Mouse (Mus musculus): Measurements from ENCODE around the gene Fam170b. TPM values are rescaled to one million over a fixed set of nuclear protein-coding genes. Genes with fewer than 3 reads are reported as not detected.

Fam170b gene
- total RNA-seq (2021), result not detected

DNA sequence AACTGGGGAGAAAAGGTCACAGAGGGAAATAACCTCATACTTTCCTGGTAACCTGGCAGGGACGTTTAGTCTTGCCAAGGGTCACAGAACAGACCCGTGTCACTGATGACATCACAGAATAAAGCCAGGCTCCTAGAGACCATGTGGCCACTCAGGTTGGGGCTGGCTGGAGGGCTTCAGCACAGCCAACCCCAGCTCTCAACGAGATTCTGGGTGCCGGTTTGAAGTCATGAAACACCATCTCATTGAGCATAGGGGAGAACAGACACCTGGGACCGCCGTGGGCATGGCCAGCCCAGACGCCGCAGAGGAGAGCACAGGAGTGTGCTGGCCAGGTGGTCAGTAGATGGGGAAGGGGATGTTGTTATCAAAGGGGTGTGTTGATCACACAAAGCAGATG is at the start of gene Fam170b:
Gene Fam170b, plus strand, starts transcription at position 116 of the 400 bp plus-strand sequence.
- DNase-seq (ENCODE audit: extremely low spot score in 1 of 2, low spot score in 1 of 2), result no peak

DNA sequence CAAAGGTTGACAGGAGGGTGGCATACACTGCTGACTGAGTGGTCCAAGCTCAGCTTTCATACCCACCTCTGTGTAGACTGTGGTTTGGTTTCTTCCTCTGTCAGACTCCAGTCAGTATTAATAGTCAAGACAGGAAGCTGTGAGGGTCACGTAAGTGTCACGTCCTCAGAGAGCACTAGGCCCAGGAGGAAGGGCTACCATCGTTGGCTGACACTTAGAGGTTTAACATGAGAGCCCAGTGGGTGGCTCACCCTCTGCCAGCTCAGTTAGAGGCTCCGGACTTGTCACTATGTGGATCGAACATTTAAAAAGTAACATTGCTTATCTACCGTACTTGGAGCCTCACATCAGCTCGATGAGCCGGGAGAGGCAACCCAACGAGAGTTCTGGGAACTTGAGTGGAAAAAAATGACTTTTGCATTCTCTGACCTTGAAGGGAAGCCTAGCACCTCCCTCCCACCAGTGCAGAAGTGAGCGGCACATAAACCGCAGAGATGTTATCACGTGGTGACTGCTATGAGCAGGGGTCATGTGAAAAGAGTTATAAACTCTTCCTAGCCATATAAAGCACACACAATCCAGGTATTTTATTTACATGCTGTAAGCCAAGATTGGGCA is 49.5 kb upstream of the Fam170b start:
- no peak for DNase-seq (ENCODE audit: extremely low spot score in 1 of 2, low spot score in 1 of 2)

DNA sequence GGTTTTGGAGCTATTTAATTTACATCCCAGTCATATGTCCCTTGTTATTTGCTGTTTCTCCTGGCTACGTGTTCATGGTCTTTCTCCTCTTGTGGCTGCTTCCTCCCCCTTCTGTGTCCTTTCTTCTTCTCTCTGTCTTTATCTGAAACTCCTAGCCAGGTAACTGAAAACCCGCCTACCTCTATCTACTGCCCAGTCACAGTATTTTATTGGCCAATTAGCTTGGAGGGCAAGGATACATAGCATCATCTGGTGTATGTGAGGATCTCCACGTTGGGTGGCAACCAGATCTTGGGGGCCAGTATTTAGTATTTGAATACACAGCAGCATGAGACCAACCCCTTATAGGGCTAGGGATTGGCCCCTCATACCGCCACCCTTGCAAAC is 49.0 kb upstream of the Fam170b start:
- DNase-seq (ENCODE audit: extremely low spot score in 1 of 2, low spot score in 1 of 2), result no peak

DNA sequence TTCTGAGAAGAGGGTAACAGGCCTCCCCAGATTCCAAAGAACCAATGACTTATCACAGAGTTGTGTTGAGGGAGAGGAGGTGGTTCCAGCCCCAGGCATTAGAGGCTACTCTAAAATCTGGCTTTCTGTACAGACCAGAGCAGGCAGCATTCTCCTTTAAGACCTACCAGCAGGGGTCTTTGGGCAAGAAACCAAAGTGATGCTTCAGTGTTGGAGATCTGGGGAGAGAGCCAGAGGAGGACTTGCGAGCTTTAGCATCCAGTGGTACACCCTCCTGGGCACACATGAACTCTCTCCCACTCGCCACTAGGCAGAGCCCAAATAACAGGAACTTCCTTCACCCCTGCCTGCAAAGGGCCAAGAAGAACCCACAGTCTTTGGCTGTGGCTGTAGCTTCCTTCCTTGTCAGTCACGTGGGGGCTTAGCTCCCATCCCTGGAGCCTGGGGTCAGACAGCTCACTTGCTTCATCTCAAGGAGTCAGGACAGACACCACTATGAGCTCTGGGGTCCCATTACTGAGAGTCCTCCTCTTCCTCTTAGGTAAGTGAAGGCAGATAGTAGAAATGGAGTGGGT is 48.1 kb upstream of the Fam170b start, which contains the start of gene Tmem273:
Gene Tmem273, plus strand, starts transcription at position 408 of the 575 bp plus-strand sequence.
- DNase-seq (ENCODE audit: extremely low spot score in 1 of 2, low spot score in 1 of 2), result no peak

DNA sequence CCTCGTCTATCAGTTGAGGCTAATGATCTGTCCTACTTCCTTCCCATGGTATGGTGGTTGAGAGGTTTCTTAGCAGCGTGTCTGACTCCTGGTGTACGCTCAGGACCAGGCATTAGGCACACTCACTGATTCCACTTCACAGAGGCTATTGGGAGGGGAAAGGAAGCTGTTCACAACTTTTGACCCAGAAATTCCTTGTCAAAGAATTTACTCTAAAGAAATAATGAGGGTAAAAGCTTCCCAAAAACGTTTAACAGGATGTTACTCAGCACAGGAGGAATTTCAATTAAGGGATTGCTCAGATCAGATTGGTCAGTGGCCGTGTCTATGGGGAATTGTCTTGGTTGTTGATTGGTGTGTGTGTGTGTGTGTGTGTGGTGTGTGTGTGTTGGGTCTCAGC is 46.1 kb upstream of the Fam170b start:
- DNase-seq (ENCODE audit: extremely low spot score in 1 of 2, low spot score in 1 of 2), result no peak

DNA sequence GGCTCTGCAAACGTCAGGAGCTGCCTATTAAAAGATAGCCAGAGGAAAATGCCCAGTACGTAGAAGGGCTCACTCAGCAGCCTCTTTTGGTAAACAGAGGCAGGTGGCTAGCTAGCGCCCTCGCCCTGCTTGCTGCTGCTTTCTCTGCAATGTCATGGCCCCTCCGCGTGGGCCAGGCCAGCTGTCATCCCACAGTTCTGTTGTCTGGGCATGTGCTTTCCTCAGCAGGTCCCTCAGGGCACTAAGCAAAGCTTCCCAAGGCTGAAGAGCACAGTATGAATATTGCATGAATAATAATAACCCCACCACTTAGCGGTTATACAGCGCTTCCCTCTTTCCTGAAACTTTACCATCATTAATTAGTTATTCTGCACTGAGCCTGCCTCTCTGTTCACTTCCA is 37.4 kb upstream of the Fam170b start:
- no peak for DNase-seq (ENCODE audit: extremely low spot score in 1 of 2, low spot score in 1 of 2)

DNA sequence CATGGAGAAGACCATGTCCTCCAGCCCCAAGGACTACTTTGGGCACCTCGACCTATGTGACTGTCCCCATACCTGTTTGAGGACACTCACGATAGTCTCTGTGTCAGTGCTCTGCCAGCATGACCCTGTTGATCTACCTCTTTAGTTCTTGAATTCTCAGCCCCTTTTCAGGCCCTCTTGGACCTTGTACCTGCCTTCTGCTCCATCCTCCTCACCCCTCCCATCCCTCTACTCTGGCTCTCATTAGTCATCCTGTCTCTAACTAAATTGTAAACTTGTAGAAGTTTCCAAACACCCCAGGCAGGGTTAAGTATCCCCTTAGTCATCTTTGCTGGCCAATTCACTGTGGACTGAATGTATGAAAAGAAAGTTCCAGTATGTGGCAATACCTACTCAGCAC is 36.0 kb upstream of the Fam170b start:
- DNase-seq (ENCODE audit: extremely low spot score in 1 of 2, low spot score in 1 of 2), result no peak

DNA sequence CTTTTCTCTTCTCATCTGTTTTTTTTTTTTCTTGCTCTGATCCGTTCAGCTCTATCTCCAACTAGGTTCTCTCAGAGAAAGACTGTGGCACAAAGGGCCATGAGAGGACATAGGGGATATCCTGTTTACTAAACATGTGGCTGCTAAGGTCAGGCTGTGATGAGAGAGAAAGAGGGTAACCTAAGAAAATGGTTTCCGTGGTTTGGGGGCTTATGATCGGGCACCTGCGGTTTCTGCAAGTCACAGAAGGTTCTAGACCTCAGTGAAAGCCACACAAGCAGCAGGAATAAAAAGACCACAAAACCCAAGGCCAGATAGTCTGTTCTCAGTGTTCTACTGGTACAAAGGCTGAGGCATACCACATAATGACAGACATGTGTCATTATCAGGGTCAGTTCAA is 35.4 kb upstream of the Fam170b start:
- no peak for DNase-seq (ENCODE audit: extremely low spot score in 1 of 2, low spot score in 1 of 2)

DNA sequence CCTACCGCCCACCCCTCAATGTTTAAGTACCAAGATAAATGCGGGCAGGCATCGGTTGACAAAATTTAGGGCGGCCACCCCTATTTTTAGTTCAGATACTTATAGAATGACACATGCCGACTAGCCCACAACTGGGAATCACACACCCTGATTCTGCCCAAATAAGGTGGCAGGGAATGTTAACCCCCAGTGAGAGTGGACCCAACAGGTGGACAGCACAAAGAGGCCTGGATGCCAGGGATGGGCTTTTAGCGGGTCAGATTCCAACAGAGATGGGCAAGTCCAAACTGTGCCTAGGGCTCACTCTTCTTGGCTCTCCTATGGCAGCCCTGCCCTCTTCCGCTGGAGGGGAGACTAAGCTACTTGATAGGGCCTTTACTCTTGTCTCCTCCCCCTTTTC is 33.7 kb upstream of the Fam170b start:
- DNase-seq (ENCODE audit: extremely low spot score in 1 of 2, low spot score in 1 of 2), result no peak

DNA sequence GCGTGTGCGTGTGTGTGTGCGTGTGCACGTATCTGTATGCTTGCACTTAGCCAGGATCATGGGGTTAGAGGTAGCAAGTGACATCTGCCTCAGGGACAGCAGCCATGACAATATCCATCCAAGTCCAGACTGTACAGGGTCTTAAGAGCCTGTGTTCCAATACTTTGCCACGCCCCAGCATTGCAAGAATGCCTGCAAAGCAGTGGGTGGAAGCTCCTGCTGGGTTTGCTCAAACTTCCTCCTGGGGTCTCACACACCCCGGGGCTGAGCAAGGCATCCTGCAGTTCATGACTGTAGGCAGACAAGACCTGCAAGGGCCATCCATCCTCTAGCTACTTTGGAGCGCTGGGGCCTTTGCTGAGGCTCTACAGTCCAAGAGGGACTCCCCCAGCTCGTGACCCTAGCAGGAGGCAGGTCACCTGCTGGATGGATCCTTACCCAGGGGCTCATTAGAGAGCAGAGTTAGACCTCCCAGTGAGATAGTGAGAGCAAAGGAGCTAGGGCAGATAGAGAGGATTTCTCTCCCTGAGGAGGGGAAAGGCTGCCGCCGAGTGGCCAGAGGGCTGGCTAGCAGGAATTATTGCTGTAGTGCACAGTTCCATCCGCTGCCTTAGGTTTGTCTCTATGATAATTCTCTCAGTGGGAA is 32.6 kb upstream of the Fam170b start:
- no peak for DNase-seq (ENCODE audit: extremely low spot score in 1 of 2, low spot score in 1 of 2)

DNA sequence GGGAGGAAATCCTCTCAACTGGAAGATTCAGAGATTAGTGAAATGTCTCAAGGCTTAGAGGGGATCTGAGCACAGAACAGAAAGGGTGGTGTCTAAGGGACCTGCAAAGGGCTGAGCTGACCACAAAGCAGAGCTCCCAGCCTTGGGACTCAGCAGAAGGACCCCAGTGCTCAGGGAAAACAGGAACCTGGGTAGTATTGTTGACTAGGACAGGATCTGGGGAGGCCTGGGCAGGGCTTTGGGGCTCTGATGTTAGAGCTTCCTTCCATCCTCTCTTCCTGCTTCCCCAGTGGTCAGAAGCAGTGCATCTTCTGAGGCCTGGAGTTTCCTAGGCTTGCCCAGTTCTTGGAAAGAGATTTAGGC is 32.1 kb upstream of the Fam170b start:
- DNase-seq (ENCODE audit: extremely low spot score in 1 of 2, low spot score in 1 of 2), result no peak

DNA sequence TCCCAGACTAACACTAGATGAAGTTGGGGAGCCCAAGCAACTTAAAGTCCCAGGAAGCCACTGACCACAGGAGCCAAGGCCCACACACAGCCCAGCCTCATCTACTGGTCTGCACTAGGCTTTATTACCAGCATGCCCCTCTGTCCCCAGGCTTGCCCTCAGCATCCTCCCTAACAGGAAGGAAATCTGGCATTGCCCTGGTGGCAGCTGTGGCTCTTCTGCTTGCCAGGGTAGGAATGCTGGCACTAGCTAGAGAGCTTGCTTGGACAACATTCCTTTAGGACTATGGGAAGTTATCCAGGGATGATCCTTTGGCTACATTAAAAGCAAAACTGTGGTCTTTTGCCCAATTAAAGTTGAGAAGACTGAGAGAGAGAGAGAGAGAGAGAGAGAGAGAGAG is 23.7 kb upstream of the Fam170b start:
- no peak for DNase-seq (ENCODE audit: extremely low spot score in 1 of 2, low spot score in 1 of 2)

DNA sequence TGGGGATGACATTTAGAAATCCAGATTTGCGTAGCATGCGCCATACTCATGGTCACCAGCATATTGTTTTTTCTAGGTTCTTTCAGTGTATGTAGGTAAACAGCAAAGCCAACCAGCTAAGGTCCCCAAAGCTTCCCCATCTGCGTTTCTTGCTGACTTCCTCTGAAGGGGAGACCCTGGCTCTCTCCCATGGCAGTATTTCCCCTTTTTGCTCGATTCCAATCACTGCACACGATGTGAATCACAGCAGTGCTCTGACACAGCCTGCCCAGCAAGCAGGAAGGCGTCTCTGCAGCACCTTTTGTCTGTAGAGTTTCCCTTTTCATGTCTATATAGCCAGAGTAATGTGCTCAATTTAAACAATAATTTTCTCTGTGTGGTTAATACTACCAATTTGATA is 21.3 kb upstream of the Fam170b start:
- DNase-seq (ENCODE audit: extremely low spot score in 1 of 2, low spot score in 1 of 2), result no peak

DNA sequence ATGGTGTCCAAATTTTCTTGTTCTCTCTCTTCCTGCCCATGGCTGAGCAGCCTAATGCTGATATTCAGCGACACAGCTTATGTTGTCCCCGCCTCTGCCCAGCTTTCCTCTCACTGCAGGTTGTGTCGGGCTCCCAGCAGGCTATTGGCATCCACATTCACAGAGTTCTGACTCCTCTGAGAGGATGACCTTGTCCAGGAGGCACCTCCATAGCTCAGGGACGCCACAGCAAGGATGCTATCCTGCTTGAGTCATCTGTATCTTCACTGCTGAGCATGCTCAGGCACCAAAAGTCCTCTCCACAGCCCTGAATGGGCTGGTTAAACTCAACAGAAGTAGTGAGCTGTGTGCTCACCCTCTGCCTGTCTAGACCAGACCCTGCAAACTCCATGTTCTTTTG is 18.8 kb upstream of the Fam170b start:
- no peak for DNase-seq (ENCODE audit: extremely low spot score in 1 of 2, low spot score in 1 of 2)

DNA sequence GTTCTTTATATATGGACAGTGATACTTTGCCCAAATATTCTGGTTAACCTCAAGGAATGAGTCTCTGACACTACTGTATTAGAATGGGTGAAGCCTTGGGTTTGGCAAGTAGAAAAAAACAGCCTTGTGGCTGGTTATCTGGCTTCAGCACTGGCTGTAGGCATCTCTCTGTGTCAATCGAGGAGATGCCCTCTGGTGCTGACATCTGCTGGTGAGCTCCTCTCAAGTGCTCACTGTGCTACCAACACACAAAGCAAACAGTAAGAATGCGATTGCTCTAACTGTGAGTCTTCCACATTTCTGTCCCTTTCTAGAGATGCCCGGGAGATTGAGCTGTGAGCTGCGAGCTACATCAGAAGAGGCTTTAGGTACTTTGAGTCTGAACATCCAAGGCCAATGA is 17.2 kb upstream of the Fam170b start:
- DNase-seq (ENCODE audit: extremely low spot score in 1 of 2, low spot score in 1 of 2), result no peak

DNA sequence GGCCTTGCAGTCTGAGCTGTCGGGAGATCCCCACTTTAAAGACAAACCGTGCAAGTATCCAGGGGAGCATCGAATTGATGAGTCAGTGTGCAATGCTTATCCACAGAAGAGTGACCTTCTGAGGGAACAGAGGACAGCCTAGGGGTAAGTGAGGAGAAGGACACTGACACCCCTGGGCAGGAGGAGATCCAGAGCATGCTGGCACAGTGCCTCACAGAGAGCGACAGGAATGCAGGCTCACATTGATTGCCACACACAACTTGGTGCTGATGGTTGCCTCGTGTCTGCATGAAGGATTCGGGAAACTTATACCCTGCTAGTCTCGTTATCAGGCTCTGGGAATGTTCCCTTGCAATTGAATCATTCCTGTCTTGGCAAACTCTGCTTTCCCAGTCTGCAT is 16.5 kb upstream of the Fam170b start:
- no peak for DNase-seq (ENCODE audit: extremely low spot score in 1 of 2, low spot score in 1 of 2)

DNA sequence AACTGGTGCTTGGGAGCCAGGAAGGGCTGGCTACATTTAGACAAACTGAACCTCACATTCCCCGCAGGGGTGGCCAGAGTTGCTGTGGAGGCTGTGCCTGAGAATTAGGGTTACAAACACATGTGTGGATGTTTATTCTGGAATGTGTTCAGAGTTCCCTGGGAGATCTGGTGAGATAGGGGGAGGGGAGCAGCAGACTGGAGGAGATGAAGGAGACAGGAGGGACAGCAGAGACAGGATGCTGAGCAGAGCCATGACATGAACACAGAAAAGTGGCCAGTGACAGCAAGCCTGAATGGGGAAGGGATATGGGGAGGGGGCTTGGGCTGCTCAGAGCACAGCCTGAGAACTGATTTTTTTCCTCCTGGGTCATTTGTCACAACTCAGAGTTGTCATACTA is 14.5 kb upstream of the Fam170b start:
- no peak for DNase-seq (ENCODE audit: extremely low spot score in 1 of 2, low spot score in 1 of 2)

DNA sequence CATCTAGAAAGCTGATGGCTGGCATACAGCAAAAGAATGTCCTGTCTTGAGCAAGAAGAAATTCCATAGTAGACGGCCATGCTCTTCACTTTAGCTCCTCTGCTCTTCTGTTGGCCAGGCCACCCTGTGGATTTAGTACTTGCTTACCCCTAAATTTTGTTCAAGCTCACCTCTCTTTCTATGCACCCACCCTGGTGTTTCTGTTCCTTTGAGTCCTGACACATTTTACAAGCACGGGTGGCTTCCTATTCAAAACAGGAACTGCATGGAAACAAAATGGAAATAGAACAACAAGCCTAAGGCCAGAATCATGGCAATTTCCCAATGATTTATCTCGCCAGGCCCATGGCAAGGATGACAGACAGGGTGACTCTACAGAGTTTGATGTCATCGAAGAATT is 10.9 kb upstream of the Fam170b start:
- DNase-seq (ENCODE audit: extremely low spot score in 1 of 2, low spot score in 1 of 2), result no peak

DNA sequence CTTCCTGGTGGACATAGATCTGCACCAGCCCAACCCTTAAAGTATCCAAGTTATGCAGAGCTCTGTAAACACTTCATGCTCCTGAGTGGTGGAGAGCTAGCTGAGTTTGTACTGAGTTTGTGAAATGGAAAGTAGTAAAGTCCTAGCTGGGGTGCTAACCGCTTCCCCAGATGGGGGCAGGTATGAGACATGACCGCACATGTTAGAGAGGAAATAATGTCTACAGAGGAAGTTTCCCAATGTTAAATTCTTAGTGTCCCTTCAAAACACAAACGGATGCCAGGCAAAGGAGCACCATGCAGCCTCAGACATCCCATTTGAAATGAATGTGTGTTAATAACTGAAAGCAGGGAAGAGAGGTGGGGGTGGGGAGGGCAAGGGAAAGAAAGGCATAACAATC is 9.9 kb upstream of the Fam170b start:
- DNase-seq (ENCODE audit: extremely low spot score in 1 of 2, low spot score in 1 of 2), result no peak

DNA sequence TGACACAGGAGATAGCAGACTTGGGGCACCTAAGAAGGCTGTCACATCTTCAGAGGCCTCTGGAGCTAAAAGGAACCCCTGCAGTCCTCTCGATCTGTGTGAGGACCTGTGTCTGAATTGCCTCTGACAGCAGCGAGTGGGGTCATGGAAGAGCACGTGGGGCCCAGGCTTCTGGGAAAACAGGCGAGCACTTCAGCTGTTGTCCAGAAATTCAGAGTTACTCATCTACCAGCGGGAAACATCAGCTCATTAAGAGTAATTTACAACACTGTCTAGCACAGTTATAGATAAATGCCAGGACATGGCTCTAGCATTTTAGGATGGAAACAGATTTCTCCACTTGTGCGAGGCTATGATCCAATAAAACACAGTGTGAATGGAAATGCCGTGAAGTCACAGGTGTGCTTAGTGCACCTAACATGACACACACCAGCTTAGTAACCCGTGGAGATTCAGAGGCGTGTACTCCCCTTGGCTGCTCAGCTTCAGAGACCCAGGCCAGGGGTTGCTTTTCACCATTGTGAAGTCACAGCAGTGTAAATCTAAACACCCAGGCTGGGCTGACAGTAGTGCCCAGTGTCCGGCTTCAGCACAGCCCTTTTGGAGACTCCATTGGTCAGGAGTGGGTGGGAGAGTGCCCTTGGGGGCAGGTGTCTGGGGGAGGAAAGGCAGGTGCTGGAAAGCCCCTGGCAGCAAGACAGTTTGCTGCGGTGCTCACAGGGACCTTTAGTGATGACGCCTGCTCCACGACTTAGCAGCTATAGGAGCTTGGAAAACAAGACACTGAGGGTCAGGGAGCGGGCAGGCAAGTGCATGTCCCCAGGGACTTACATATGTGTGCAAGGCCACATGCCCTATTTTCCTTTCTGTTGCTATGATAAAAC is 9.3 kb upstream of the Fam170b start:
- no peak for DNase-seq (ENCODE audit: extremely low spot score in 1 of 2, low spot score in 1 of 2)

DNA sequence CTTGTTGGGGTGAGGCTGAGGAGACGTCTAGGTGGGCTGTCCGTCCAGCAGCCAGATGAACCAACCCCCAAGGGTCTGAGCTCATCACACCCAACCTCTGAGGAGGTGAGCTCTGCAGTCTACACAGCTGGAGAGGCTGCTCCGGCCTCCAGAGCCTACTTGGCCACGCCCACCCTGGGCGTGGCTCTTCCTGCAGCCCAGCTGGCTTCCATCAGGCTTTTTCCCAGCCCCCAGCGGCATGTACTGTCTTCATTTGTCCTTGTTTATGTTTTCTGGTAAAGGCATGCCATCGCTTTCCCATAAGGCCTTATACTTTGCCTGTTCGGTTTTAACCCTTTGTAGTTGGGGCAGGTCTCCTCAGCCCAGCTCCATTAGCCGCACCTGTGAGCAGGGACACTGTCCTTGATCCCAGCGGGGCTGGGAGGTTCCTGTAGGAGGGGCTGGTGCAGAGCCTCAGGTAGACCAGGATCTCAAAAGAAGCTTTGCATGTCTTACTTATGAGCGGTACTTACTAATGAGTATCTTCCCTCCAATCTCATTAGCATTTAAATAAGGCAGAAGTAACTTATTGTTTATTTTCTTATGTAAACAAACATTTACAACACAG is 8.2 kb upstream of the Fam170b start:
- no peak for DNase-seq (ENCODE audit: extremely low spot score in 1 of 2, low spot score in 1 of 2)
